Mouse (Mus musculus) lung, embryonic 16.5 days (tissue): ENCODE data around the gene Col4a4. TPM values are rescaled to one million over a fixed set of nuclear protein-coding genes. Genes with fewer than 3 reads are reported as not detected.

Experiments used
- ATAC-seq: fragments of 200-750 bp; cut with Nextera tagmentation; 2 replicates; pipeline ENCODE4 v1.8.0; 2017; ENCODE audit warnings: low read depth, mild to moderate bottlenecking, moderate library complexity
- H3K27ac ChIP-seq: fragments of 300-500 bp; sonication (generic); 2 replicates; pipeline ENCODE4 v1.5.1; 2014; ENCODE audit warnings: mild to moderate bottlenecking, control low read depth, low read length
- H3K27me3 ChIP-seq: fragments of 300-500 bp; sonication (generic); 2 replicates; pipeline ENCODE4 v1.6.1; 2014; ENCODE audit warnings: low read depth, low read length, mixed read lengths; ENCODE audit not compliant: control insufficient read depth, insufficient read depth
- H3K36me3 ChIP-seq: fragments of 300-500 bp; sonication (generic); 2 replicates; pipeline ENCODE4 v1.6.1; 2014; ENCODE audit warnings: low read length; ENCODE audit not compliant: control insufficient read depth, insufficient read depth
- H3K4me1 ChIP-seq: fragments of 300-500 bp; sonication (generic); replicated peaks from 2 replicates; pipeline ENCODE4 v1.6.1; 2014; ENCODE audit warnings: low read length, mixed read lengths; ENCODE audit not compliant: control insufficient read depth, insufficient read depth
- H3K4me2 ChIP-seq: fragments of 300-500 bp; sonication (generic); 2 replicates; pipeline ENCODE4 v1.6.1; 2014; ENCODE audit warnings: low read depth, low read length, control low read depth
- H3K4me3 ChIP-seq: fragments of 300-500 bp; sonication (generic); 2 replicates; pipeline ENCODE4 v1.5.1; 2014; ENCODE audit warnings: mild to moderate bottlenecking, low read length, control low read depth
- H3K9ac ChIP-seq: fragments of 300-500 bp; sonication (generic); 2 replicates; pipeline ENCODE4 v1.6.1; 2014; ENCODE audit warnings: low read length, control low read depth
- H3K9me3 ChIP-seq: fragments of 300-500 bp; sonication (generic); 2 replicates; pipeline ENCODE4 v1.6.1; 2016; ENCODE audit warnings: low read length; ENCODE audit not compliant: control insufficient read depth
- WGBS: fragments of 180-500 bp; shearing (Covaris S2); extraction: QIAGEN DNeasy Blood & Tissue Kit; methylation state at CpG from one replicate; pipeline ENCODE4 v1.1.7; 2014; 5-methylcytosine and 5-hydroxymethylcytosine counted together
- polyA plus RNA-seq: library from polyadenylated mRNA; unstranded; fragments of >200 nt; fragmentation: Nextera tagmentation; extraction: Ambion mirVana; gene quantifications from 2 replicates; pipeline ENCODE4 v1.2.1, GENCODE M21; 2015

The Col4a4 gene
- polyA plus RNA-seq, 1 experiment from 2014 or later: 11.9 TPM

DNA sequence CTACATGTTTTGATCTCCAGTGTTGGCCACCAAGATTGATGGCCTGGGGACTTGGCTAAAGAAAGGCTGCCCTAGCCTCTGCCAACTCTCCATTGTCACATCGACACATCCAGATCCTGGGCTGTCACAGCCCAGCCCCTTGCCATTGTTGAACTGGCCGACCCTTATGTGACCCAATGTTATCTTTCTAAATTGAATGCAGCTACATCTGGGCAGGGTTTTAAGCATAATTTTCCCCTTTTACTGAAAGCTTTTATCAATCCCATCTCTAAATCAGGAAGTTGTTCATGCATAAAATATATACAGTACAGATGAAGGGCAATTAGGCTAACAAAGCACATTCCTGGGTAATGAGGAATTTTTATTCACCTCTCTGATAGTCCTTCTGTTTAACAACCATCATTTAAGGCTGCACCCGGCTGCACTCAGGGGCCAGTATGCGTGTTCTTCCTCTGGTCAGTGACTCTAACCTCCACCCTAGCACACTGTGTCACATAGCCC, 112.1 kb downstream of the Col4a4 start:
- Histone ChIP-seq H3K9ac (no peak overlapping the region), H3K4me2 (no peak overlapping the region), H3K27me3 (no peaks in the 10 kb centered on the region), H3K27ac (no peak overlapping the region), H3K4me1 (0 out of 2 replicates have a peak, but pooled peaks cover 2% of the 10 kb centered on the region), H3K36me3 (no peaks in the 10 kb centered on the region), H3K4me3 (no peak overlapping the region), H3K9me3 (no peaks in the 10 kb centered on the region)
- ATAC-seq: no peak
- 35% methylated on average over 4 of the region's 4 CpGs for WGBS

DNA sequence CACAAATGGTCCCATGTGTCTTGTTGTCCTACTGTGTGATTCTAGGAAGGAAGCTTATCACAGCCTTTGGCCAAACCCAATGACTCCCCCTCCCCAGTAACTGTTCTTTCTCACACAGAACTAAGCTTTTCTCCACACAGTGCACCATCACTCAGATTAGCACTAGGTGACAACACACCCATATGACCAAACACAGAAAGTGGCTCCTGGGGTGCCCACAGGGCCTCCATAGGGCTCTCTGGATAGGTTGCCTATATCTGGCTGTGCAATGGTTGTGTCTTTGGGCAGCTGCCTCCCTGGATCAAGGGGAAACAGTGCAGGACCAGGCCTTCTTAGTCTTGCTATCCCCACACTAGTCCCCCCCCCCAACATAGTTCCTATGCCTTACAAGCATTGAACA, 113.2 kb downstream of the Col4a4 start:
- Histone ChIP-seq H3K4me2 (no peak overlapping the region), H3K36me3 (no peaks in the 10 kb centered on the region), H3K9me3 (no peaks in the 10 kb centered on the region), H3K9ac (no peak overlapping the region), H3K4me3 (no peak overlapping the region), H3K4me1 (0 out of 2 replicates have a peak, but pooled peaks cover 2% of the 10 kb centered on the region), H3K27me3 (no peaks in the 10 kb centered on the region), H3K27ac (no peak overlapping the region)
- no peak for ATAC-seq

DNA sequence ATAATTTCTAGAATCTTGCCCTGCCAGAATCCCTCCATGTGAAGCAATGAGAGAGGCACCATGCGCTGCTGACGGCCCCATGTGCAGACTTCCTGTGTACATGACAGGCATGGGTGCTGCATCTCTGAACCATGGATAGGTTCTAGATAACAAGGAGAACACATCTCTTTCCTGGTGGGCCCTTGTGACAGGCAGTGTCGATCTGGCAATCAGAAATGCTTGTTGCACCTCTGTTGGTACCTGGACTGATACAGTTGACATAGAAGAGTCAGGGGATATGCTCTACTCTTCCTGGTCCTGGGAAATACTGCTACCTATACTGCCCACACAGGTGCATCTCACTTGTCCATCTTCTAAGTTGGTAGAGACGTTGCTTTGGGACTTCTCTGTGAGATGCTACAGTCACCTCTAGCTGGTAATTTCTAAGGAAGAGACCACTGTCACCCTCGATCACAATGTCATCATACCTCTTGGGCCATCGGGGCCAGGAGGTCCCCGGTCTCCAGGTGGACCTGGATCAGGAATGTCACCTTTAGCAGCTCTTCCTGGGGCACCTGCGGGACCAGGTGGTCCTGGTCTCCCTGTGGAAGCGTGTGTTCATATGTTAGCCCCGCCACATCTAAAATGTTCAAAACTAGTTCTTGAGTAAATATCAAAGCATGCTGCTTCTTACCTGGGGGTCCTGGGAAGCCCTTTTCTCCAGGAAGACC, 116.0 kb downstream of the Col4a4 start:
- Histone ChIP-seq H3K9me3 (no peaks in the 10 kb centered on the region), H3K4me1 (0 out of 2 replicates have a peak, but pooled peaks cover 2% of the 10 kb centered on the region), H3K27ac (no peak overlapping the region), H3K36me3 (no peaks in the 10 kb centered on the region), H3K27me3 (no peaks in the 10 kb centered on the region), H3K4me3 (no peak overlapping the region), H3K4me2 (no peak overlapping the region), H3K9ac (no peak overlapping the region)
- WGBS: 90% methylated on average over 10 of the region's 10 CpGs
- ATAC-seq: no peak

DNA sequence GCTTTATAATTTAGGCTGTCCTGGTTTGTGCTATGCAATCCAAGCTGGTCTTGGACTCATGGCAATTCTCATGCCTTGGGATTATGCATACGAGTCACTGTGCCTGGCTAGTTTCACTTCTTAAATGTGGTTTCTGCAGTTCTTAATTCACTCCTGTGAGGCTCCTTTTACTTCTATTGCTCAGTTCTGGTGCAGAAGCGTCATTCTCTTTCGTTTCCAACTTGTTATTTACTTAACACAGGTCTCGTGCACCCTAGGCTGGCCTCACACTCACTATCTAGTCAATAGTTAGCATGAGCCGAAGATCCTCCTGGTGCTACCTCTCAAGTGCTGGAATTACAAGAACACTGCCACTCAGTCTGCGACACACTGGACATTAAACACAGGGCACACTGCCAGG, 117.8 kb downstream of the Col4a4 start:
- Histone ChIP-seq H3K9me3 (no peaks in the 10 kb centered on the region), H3K4me1 (no peaks in the 10 kb centered on the region), H3K27ac (no peak overlapping the region), H3K4me3 (no peak overlapping the region), H3K4me2 (no peak overlapping the region), H3K36me3 (no peaks in the 10 kb centered on the region), H3K27me3 (no peaks in the 10 kb centered on the region), H3K9ac (no peak overlapping the region)
- 52% methylated on average over 6 of the region's 6 CpGs for WGBS
- no peak for ATAC-seq

DNA sequence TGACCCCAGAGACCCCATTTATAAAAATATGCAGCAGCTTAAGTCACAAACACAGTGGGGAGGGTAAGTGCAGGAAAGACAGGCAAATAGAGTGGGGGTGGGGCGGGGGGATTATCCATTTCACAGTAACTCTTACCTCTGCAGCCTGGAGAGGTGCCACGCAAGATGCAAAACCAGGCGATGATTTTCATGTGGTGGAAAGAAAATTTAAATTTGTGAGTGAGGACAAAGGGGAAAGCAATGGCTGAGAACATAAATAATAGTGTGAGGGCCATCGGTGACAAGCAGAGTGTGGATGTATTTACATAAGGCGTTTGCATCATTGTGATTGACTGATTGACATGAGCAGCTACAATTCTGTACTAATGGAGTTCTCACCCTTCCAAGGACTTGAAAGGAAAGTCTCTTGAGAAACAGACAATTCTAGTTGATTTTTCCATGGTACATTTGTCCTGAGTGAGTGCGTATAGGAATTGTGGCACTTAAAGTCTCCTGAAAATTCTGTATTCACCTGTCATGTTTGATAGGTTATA, 121.3 kb downstream of the Col4a4 start:
- Histone ChIP-seq H3K4me1 (no peaks in the 10 kb centered on the region), H3K4me2 (no peak overlapping the region), H3K27me3 (no peaks in the 10 kb centered on the region), H3K9me3 (no peaks in the 10 kb centered on the region), H3K9ac (no peak overlapping the region), H3K36me3 (no peaks in the 10 kb centered on the region), H3K27ac (no peak overlapping the region), H3K4me3 (no peak overlapping the region)
- WGBS: 39% methylated on average over 6 of the region's 6 CpGs
- no peak for ATAC-seq

DNA sequence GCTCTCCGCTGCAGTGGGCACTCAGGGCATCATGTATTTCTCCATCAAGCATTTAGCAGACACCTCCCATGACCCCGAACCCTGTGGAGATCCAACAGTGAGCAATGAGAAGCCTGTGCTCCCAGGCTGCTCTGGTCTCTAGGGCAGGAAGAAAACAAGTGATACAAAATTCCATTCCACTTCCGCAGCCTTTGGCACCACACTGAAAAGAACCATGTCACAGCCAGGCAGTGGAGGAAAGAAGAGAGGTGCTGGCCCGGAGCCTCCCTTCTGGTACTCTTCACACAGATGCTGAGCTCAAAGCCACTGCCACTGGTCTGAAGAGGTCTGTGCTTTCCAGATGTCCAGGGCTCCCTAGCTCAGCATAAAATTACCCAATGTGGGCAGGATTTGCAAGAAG, 125.6 kb downstream of the Col4a4 start:
- no peak overlapping the region for H3K4me3 ChIP-seq
- no peak overlapping the region for H3K4me2 ChIP-seq
- no peak overlapping the region for H3K9ac ChIP-seq
- H3K4me1 ChIP-seq: no peaks in the 10 kb centered on the region
- H3K27me3 ChIP-seq: no peaks in the 10 kb centered on the region
- H3K9me3 ChIP-seq: no peaks in the 10 kb centered on the region
- WGBS: 74% methylated on average over 4 of the region's 4 CpGs
- H3K27ac ChIP-seq: no peak overlapping the region
- ATAC-seq: no peak
- H3K36me3 ChIP-seq: no peaks in the 10 kb centered on the region

DNA sequence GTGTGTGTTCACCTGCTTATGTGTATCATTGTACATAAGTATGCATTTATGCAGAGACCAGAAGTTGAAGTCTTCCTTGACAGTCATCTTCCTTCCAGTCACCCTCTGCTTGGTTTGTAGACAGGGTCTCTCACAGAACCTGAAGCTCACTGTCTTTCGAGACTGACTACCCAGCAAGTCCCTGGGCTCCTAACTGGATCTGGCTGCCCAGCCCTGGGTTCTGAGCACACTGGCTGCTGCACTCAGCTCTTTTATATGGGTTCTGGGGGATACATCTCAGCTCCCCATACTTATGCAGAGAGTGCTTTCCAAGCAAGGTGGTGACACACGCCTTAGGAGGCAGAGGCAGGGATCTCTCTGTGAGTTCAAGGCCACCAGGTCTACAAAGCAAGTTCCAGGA, 126.7 kb downstream of the Col4a4 start:
- Histone ChIP-seq H3K36me3 (no peaks in the 10 kb centered on the region), H3K9ac (no peak overlapping the region), H3K9me3 (no peaks in the 10 kb centered on the region), H3K4me3 (no peak overlapping the region), H3K27me3 (no peaks in the 10 kb centered on the region), H3K4me1 (no peaks in the 10 kb centered on the region), H3K27ac (no peak overlapping the region), H3K4me2 (no peak overlapping the region)
- 83% methylated on average over 2 of the region's 2 CpGs for WGBS
- ATAC-seq: no peak

DNA sequence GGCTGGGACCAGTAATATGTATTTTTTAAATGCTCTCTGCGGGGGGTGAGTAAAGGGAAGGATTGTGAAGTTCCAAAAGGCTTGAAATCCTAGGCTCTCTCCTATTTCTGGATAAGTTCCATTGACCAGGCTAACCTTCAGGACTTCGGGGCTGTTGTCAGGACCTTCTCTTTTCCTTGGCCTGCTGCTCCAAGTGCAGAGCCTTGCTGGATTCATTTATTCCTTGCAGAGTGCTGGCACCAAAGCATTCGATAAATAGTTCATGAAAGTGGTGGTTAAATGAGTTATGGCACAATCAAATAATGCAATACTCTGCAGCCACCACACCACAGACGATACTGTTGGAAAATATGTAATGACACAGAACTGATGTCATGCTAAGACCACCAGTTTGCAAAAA, 127.3 kb downstream of the Col4a4 start:
- Histone ChIP-seq H3K9me3 (no peaks in the 10 kb centered on the region), H3K4me3 (no peak overlapping the region), H3K27ac (no peak overlapping the region), H3K4me1 (no peaks in the 10 kb centered on the region), H3K27me3 (no peaks in the 10 kb centered on the region), H3K9ac (no peak overlapping the region), H3K36me3 (no peaks in the 10 kb centered on the region), H3K4me2 (no peak overlapping the region)
- ATAC-seq: no peak
- 73% methylated on average over 4 of the region's 4 CpGs for WGBS

DNA sequence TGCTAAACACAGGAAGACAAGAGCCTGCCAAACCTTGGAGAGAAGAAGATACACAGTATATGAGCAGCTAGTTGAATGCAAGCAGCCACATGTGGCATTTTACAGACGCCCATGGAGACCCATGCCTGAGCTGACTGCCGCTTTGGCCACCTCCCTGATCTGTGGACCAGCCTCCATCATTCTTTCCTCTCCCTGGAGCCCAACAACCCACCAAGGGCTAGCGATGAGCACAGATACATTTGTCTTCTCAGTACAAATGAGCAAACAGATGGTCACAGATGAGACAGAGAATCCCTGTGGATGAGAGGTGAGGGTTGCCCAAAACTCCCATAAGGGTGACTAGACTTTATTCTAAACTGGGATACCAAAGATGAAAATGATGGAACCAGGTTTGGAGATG, 132.6 kb downstream of the Col4a4 start:
- WGBS: 82% methylated on average over 3 of the region's 3 CpGs
- ATAC-seq: no peak

More for the DNA sequence above, 132.6 kb downstream of the Col4a4 start:
- Histone ChIP-seq H3K27ac (no peak overlapping the region), H3K27me3 (no peaks in the 10 kb centered on the region), H3K9ac (no peak overlapping the region), H3K36me3 (no peaks in the 10 kb centered on the region), H3K4me1 (no peaks in the 10 kb centered on the region), H3K4me3 (no peak overlapping the region), H3K4me2 (no peak overlapping the region), H3K9me3 (no peaks in the 10 kb centered on the region)
